Mouse (Mus musculus): ENCODE data around the gene Ttf2. TPM values are rescaled to one million over a fixed set of nuclear protein-coding genes. Genes with fewer than 3 reads are reported as not detected.

Ttf2 gene
- polyA plus RNA-seq, 1 experiment from 2014 or later = 13.8 TPM

GRCm38 (mm10) chr3:100895500-100895899 is 74.0 kb downstream of the Ttf2 start:
- H3K4me3 ChIP-seq = no peak overlapping the region
- no peak for ATAC-seq
- H3K36me3 ChIP-seq = no peaks in the 10 kb centered on the region
- no peaks in the 10 kb centered on the region for H3K9me3 ChIP-seq (replicated peaks)
- 63% methylated on average over 6 of the region's 6 CpGs for WGBS (ENCODE audit: insufficient replicate concordance)
- no peak overlapping the region for H3K27ac ChIP-seq
- H3K27me3 ChIP-seq (replicated peaks) = no peaks in the 10 kb centered on the region
- no peak overlapping the region for H3K4me2 ChIP-seq
- H3K9ac ChIP-seq = no peak overlapping the region
- no peaks in the 10 kb centered on the region for H3K4me1 ChIP-seq

GRCm38 (mm10) chr3:100892383-100893335 is 76.8 kb downstream of the Ttf2 start:
- Histone ChIP-seq H3K36me3 (no peaks in the 10 kb centered on the region), H3K4me2 (no peak overlapping the region), H3K9me3 (replicated peaks) (no peaks in the 10 kb centered on the region), H3K27me3 (replicated peaks) (no peaks in the 10 kb centered on the region), H3K4me3 (no peak overlapping the region), H3K27ac (no peak overlapping the region), H3K4me1 (no peaks in the 10 kb centered on the region), H3K9ac (no peak overlapping the region)
- ATAC-seq = no peak
- 58% methylated on average over 11 of the region's 11 CpGs for WGBS (ENCODE audit: insufficient replicate concordance)

- Histone ChIP-seq H3K4me3 (no peak overlapping the region), H3K4me2 (no peak overlapping the region), H3K27me3 (replicated peaks) (no peaks in the 10 kb centered on the region), H3K9ac (no peak overlapping the region), H3K4me1 (no peaks in the 10 kb centered on the region), H3K36me3 (no peaks in the 10 kb centered on the region), H3K9me3 (replicated peaks) (0 out of 2 replicates have a peak, but pooled peaks cover 5% of the 10 kb centered on the region), H3K27ac (no peak overlapping the region)
- no peak for ATAC-seq
- WGBS (ENCODE audit: insufficient replicate concordance) = 66% methylated on average over 3 of the region's 3 CpGs
Measured at GRCm38 (mm10) chr3:100890406-100890805, 79.1 kb downstream of the Ttf2 start.

GRCm38 (mm10) chr3:100889234-100889633 is 80.2 kb downstream of the Ttf2 start:
- H3K4me3 ChIP-seq = no peak overlapping the region
- no peaks in the 10 kb centered on the region for H3K36me3 ChIP-seq
- H3K27me3 ChIP-seq (replicated peaks) = no peaks in the 10 kb centered on the region
- ATAC-seq = no peak
- no peak overlapping the region for H3K4me2 ChIP-seq
- H3K9ac ChIP-seq = no peak overlapping the region
- WGBS (ENCODE audit: insufficient replicate concordance) = 89% methylated on average over 1 of the region's 1 CpGs
- no peak overlapping the region for H3K27ac ChIP-seq
- H3K9me3 ChIP-seq (replicated peaks) = 0 out of 2 replicates have a peak, but pooled peaks cover 5% of the 10 kb centered on the region
- no peaks in the 10 kb centered on the region for H3K4me1 ChIP-seq

Other genes starting within 250 kb of the Ttf2 start
- not detected in 2 replicates for gene Vtcn1, start 144.2 kb downstream of the Ttf2 start, polyA plus RNA-seq (2016; fragmentation: Nextera tagmentation; extraction: Ambion mirVana)
- 1.0 and 1.2 TPM in 2 replicates for gene Trim45, start 47.5 kb downstream of the Ttf2 start, polyA plus RNA-seq (2016; fragmentation: Nextera tagmentation; extraction: Ambion mirVana)
- gene Cd101, start 59.9 kb upstream of the Ttf2 start, polyA plus RNA-seq (2016; fragmentation: Nextera tagmentation; extraction: Ambion mirVana) = 0.04 and 0.08 TPM in 2 replicates
- gene Ptgfrn, start 140.6 kb upstream of the Ttf2 start, polyA plus RNA-seq (2016; fragmentation: Nextera tagmentation; extraction: Ambion mirVana) = 0.68 and 0.78 TPM in 2 replicates